Mouse (Mus musculus) brain, embryonic 14.5 days (tissue): ENCODE results near the gene Fam173a.
A peak's percentile ranks its signal among the peaks of the same experiment; 100 is the strongest.

Experiments
- CTCF ChIP-seq: fragments of 200-500 bp; IDR thresholded peaks from 2 replicates; pipeline ENCODE4 v1.5.1; 2012; ENCODE audit warnings: inconsistent platforms, mild to moderate bottlenecking, moderate library complexity, borderline replicate concordance; ENCODE audit not compliant: insufficient read depth, insufficient read length; ENCODE audit errors: extremely low read depth
- POLR2A ChIP-seq: fragments of 200-500 bp; IDR thresholded peaks from 2 replicates; pipeline ENCODE4 v1.6.1; 2012; ENCODE audit warnings: mild to moderate bottlenecking, inconsistent platforms, borderline replicate concordance; ENCODE audit not compliant: poor library complexity, insufficient read depth, insufficient read length, severe bottlenecking; ENCODE audit errors: extremely low read depth

DNA sequence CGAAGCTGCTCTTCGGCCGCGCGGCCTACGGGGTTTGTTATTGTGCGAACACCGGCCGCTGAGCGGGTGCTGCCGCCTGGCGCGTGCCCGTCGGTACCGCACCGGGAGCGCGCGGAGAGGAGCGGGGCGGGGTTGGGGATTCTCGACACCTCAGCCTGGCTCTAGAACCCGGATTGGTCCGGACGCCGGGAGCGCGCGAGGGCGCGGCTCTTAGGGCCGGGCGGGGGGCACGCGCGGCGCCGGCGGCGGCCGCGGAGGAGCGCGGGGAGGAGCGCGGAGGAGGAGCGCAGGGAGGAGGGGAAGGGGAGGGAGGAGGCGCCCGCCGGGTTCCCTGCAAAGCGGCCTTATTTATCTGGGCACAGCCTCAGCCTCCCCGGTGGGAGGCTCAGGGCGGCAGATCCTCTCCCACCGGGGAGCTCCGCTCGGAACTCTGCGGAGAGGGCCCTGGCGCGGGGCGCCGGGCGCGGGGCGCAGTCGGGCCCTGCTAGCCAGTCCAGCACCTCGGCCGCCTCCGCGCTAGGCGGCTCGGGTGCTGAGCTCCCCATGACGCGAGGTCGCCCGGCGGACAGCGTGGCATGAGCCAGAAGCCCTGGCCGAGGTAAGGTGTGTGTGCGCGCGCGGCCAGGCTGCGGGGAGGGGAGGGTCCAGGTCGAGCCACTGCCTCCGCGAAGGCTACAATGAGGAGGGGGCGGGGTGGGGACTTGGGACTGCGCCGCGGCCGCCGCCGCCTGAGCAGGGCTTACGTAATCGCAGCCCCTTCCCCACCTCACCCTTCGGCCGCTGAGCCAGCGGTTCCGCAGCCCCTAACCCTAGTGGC, 16.3 kb upstream of the Fam173a start, which contains the start of gene Fbxl16:
- TF ChIP-seq CTCF, result peak; percentile 17; the same call in 1 of the 2 replicates
- peak; percentile 68 for TF ChIP-seq POLR2A
